Mouse (Mus musculus) hindbrain, postnatal 0 days (tissue): ENCODE data around the gene Hoxc10. TPM values are rescaled to one million over a fixed set of nuclear protein-coding genes. Genes with fewer than 3 reads are reported as not detected.

Experiments
- ATAC-seq: fragments of 200-750 bp; cut with Nextera tagmentation; 2 replicates; pipeline ENCODE4 v1.8.0; 2017; ENCODE audit warnings: mild to moderate bottlenecking, moderate TSS enrichment, moderate library complexity
- DNase-seq: peaks from one replicate; pipeline ENCODE4 v3.0.0-alpha.2; 2015; ENCODE audit warnings: low spot score
- H3K27ac ChIP-seq: fragments of 300-500 bp; sonication (generic); 2 replicates; pipeline ENCODE4 v1.5.1; 2014; ENCODE audit warnings: mild to moderate bottlenecking
- H3K27me3 ChIP-seq: fragments of 300-500 bp; sonication (generic); 2 replicates; pipeline ENCODE4 v1.6.1; 2014; ENCODE audit warnings: low read length, mixed read lengths; ENCODE audit not compliant: insufficient read depth
- H3K36me3 ChIP-seq: fragments of 300-500 bp; sonication (generic); 2 replicates; pipeline ENCODE4 v1.6.1; 2014; ENCODE audit warnings: low read length, mixed read lengths; ENCODE audit not compliant: insufficient read depth
- H3K4me1 ChIP-seq: fragments of 300-500 bp; sonication (generic); 2 replicates; pipeline ENCODE4 v1.6.1; 2014; ENCODE audit warnings: antibody characterized with exemption, low read length, mixed read lengths; ENCODE audit not compliant: insufficient read depth
- H3K4me2 ChIP-seq: fragments of 300-500 bp; sonication (generic); 2 replicates; pipeline ENCODE4 v1.6.1; 2014; ENCODE audit warnings: low read depth, mild to moderate bottlenecking, low read length, moderate library complexity, mixed read lengths
- H3K4me3 ChIP-seq: fragments of 300-500 bp; sonication (generic); 2 replicates; pipeline ENCODE4 v1.5.1; 2014; ENCODE audit warnings: low read length
- H3K9ac ChIP-seq: fragments of 300-500 bp; sonication (generic); replicated peaks from 2 replicates; pipeline ENCODE4 v1.6.1; 2014; ENCODE audit warnings: mild to moderate bottlenecking, low read length, moderate library complexity, mixed read lengths
- H3K9me3 ChIP-seq: fragments of 300-500 bp; sonication (generic); 2 replicates; pipeline ENCODE4 v1.6.1; 2016; ENCODE audit warnings: low read length, mixed read lengths
- CTCF ChIP-seq: IDR thresholded peaks from 2 replicates; pipeline ENCODE4 v1.5.1; 2016; ENCODE audit warnings: antibody characterized with exemption, control low read depth, low read depth
- WGBS: fragments of 180-500 bp; shearing (Covaris S2); extraction: QIAGEN DNeasy Blood & Tissue Kit; methylation state at CpG from one replicate; pipeline ENCODE4 v1.1.7; 2014; 5-methylcytosine and 5-hydroxymethylcytosine counted together
- polyA plus RNA-seq: library from polyadenylated mRNA; unstranded; fragments of >200 nt; fragmentation: Nextera tagmentation; extraction: Ambion mirVana; gene quantifications from 2 replicates; pipeline ENCODE4 v1.2.1, GENCODE M21; 2015
- total RNA-seq: library from RNA; depleted of rRNA; stranded (reverse); fragments of >200 nt; gene quantifications from 2 replicates; pipeline ENCODE4 v1.2.3, GENCODE M21; 2014

Hoxc10 gene
- total and polyA plus RNA-seq, 2 experiments from 2014 or later: not detected

- DNase-seq (no peak), ATAC-seq (no peak)
- TF ChIP-seq CTCF: no peak
- no peak overlapping the region for H3K27ac ChIP-seq
- no peak overlapping the region for H3K4me3 ChIP-seq
- no peaks in the 10 kb centered on the region for H3K9me3 ChIP-seq
- H3K4me1 ChIP-seq: no peaks in the 10 kb centered on the region
- H3K4me2 ChIP-seq: no peak overlapping the region
- H3K36me3 ChIP-seq: no peaks in the 10 kb centered on the region
- H3K9ac ChIP-seq: no peak overlapping the region
- peaks cover 98% of the 10 kb centered on the region for H3K27me3 ChIP-seq
- 3% methylated on average over 34 of the region's 34 CpGs for WGBS
Measured at GRCm38 (mm10) chr15:102967511-102968397, 1.2 kb downstream of the Hoxc10 start.

GRCm38 (mm10) chr15:102969296-102969695 is 2.7 kb downstream of the Hoxc10 start:
- no peaks in the 10 kb centered on the region for H3K4me1 ChIP-seq
- no peak overlapping the region for H3K4me2 ChIP-seq
- H3K27me3 ChIP-seq: peaks cover 98% of the 10 kb centered on the region
- H3K9me3 ChIP-seq: no peaks in the 10 kb centered on the region
- no peak for ATAC-seq
- H3K36me3 ChIP-seq: no peaks in the 10 kb centered on the region
- no peak overlapping the region for H3K27ac ChIP-seq
- DNase-seq: no peak
- 34% methylated on average over 1 of the region's 1 CpGs for whole genome bisulfite sequencing
- no peak for TF ChIP-seq CTCF
- no peak overlapping the region for H3K9ac ChIP-seq
- no peak overlapping the region for H3K4me3 ChIP-seq

- no peak overlapping the region for H3K4me3 ChIP-seq
- H3K27ac ChIP-seq: no peak overlapping the region
- DNase-seq: peak; percentile 64
Measured at GRCm38 (mm10) chr15:102970740-102971139, 4.1 kb downstream of the Hoxc10 start.

GRCm38 (mm10) chr15:102972254-102972653 is 5.7 kb downstream of the Hoxc10 start:
- no peak overlapping the region for H3K27ac ChIP-seq
- no peaks in the 10 kb centered on the region for H3K9me3 ChIP-seq
- no peaks in the 10 kb centered on the region for H3K36me3 ChIP-seq
- whole genome bisulfite sequencing: 2% methylated on average over 20 of the region's 21 CpGs
- no peak for TF ChIP-seq CTCF
- no peak for ATAC-seq
- H3K4me3 ChIP-seq: no peak overlapping the region
- H3K27me3 ChIP-seq: peaks cover 97% of the 10 kb centered on the region
- no peak overlapping the region for H3K9ac ChIP-seq
- H3K4me2 ChIP-seq: no peak overlapping the region
- H3K4me1 ChIP-seq: no peaks in the 10 kb centered on the region
- DNase-seq: no peak

More at GRCm38 (mm10) chr15:102970740-102971139, 4.1 kb downstream of the Hoxc10 start:
- no peaks in the 10 kb centered on the region for H3K4me1 ChIP-seq
- peaks cover 98% of the 10 kb centered on the region for H3K27me3 ChIP-seq
- no peak overlapping the region for H3K4me2 ChIP-seq
- H3K9me3 ChIP-seq: no peaks in the 10 kb centered on the region
- H3K36me3 ChIP-seq: no peaks in the 10 kb centered on the region
- ATAC-seq: no peak
- WGBS: 2% methylated on average over 12 of the region's 12 CpGs
- H3K9ac ChIP-seq: no peak overlapping the region
- TF ChIP-seq CTCF: peak; percentile 45

GRCm38 (mm10) chr15:102972753-102973152 is 6.2 kb downstream of the Hoxc10 start:
- no peaks in the 10 kb centered on the region for H3K36me3 ChIP-seq
- H3K9me3 ChIP-seq: no peaks in the 10 kb centered on the region
- no peak overlapping the region for H3K4me3 ChIP-seq
- WGBS: 3% methylated on average over 6 of the region's 6 CpGs
- H3K4me2 ChIP-seq: no peak overlapping the region
- TF ChIP-seq CTCF: no peak
- no peak overlapping the region for H3K9ac ChIP-seq
- DNase-seq (no peak), ATAC-seq (no peak)
- no peak overlapping the region for H3K27ac ChIP-seq
- no peaks in the 10 kb centered on the region for H3K4me1 ChIP-seq
- H3K27me3 ChIP-seq: peaks cover 97% of the 10 kb centered on the region

GRCm38 (mm10) chr15:102975034-102975433 is 8.4 kb downstream of the Hoxc10 start:
- Histone ChIP-seq H3K4me2 (no peak overlapping the region), H3K9ac (no peak overlapping the region), H3K27me3 (peaks cover 97% of the 10 kb centered on the region)

GRCm38 (mm10) chr15:102975688-102976111 is 9.1 kb downstream of the Hoxc10 start:
- no peak overlapping the region for H3K27ac ChIP-seq
- under 1% methylated on average over 21 of the region's 21 CpGs for WGBS

More at GRCm38 (mm10) chr15:102975034-102975433, 8.4 kb downstream of the Hoxc10 start:
- WGBS: 8% methylated on average over 7 of the region's 7 CpGs
- no peak overlapping the region for H3K4me3 ChIP-seq
- H3K4me1 ChIP-seq: no peaks in the 10 kb centered on the region
- H3K27ac ChIP-seq: no peak overlapping the region
- TF ChIP-seq CTCF: no peak
- no peaks in the 10 kb centered on the region for H3K9me3 ChIP-seq
- H3K36me3 ChIP-seq: no peaks in the 10 kb centered on the region
- no peak for DNase-seq
- ATAC-seq: no peak

More at GRCm38 (mm10) chr15:102975688-102976111, 9.1 kb downstream of the Hoxc10 start:
- Histone ChIP-seq H3K9ac (no peak overlapping the region), H3K4me2 (no peak overlapping the region), H3K4me1 (no peaks in the 10 kb centered on the region), H3K4me3 (no peak overlapping the region), H3K36me3 (no peaks in the 10 kb centered on the region), H3K27me3 (peaks cover 92% of the 10 kb centered on the region), H3K9me3 (no peaks in the 10 kb centered on the region)
- DNase-seq (no peak), ATAC-seq (no peak)
- no peak for TF ChIP-seq CTCF
